Mouse (Mus musculus): ENCODE data around the gene Trappc1. TPM values are rescaled to one million over a fixed set of nuclear protein-coding genes. Genes with fewer than 3 reads are reported as not detected.

Gene Trappc1
- polyA plus RNA-seq, 1 experiment from 2014 or later, result 185 TPM

DNA sequence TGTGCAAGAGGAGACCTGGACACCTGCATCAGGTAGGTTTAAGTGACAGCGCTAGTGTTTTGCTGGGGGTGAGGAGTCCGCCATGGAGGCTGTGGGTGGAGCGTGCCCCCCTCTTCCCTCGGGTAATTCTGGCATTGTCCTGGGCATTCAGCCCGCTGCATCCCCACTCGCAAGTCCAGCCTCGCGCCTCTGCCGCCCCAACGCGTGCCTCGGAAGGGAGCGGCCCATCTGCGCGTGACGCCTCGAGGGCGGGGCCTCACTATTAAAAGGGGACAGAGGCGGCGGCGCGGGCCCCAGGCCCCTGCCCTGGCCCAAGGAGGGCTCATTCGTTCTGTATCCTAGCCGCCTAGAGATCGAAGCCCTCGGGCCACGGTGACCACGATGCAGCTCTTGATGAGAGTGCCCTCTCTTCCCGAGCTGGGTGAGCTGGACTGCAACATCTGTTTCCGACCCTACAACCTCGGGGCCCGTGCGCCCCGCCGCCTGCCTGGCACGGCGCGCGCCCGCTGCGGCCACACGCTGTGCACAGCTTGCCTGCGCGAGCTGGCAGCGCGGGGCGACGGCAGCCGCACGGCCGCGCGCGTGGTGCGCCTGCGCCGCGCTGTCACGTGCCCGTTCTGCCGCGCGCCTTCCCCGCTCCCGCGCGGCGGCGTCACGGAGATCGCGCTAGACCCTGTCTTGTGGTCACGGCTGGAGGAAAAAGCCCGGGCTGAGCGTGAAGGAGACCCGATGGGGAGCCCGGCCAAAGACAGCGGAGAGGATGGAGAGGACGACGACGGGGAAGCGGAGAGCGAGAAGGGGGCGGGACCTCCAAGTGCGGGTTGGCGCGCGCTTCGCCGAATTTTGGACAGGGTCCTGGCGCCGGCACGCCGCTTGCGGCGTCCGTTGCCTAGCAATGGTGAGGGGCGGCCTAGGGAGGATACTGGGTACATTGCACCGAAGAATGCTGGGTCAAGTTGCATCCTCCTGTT lies 16.7 kb downstream of the Trappc1 start, which contains the start of gene Rnf227:
Gene Rnf227, plus strand, starts transcription at position 301 of the 971 bp plus-strand sequence.
- H3K27ac ChIP-seq (ENCODE audit: low read depth, low read length), result peak within 1 kb of the TSS; percentile 96
- H3K9ac ChIP-seq (ENCODE audit: low read depth, low read length), result peak within 1 kb of the TSS; percentile 88
- no peaks in the 10 kb centered on the region for H3K9me3 ChIP-seq (ENCODE audit: control insufficient read depth, low read length)
- H3K36me3 ChIP-seq (ENCODE audit: control insufficient read depth, insufficient read depth, low read length), result peaks cover 16% of the 10 kb centered on the region
- H3K27me3 ChIP-seq (replicated peaks; ENCODE audit: control insufficient read depth, insufficient read depth, low read length), result no peaks in the 10 kb centered on the region
- H3K4me3 ChIP-seq (ENCODE audit: low read length), result peak within 1 kb of the TSS; percentile 73
- H3K4me1 ChIP-seq (ENCODE audit: control insufficient read depth, insufficient read depth, low read depth, low read length), result peaks cover 18% of the 10 kb centered on the region
- ATAC-seq, result peak; percentile 91
- 1% methylated on average over 87 of the region's 99 CpGs for WGBS
- peak within 1 kb of the TSS; percentile 77 for H3K4me2 ChIP-seq (ENCODE audit: low read length)

DNA sequence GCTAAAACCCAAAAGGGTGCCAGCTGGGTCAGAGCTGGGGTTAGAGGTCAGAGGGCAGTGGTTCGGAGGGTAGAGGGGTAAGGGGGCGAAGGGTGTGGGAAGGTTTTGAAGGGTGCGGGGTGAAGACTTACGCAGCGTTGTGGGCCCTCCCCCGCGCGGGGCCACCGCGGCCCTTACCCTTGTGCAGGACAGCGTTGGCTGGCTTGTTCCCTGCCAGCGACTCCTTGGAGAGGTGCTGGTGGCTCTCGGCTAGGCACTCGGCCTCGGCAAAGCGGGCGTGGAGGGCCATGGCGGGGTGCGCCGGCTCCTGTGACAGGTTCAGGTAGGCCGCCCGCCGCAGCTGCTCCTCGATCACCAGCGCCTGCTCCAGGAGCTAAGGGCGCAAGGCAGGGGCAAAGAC lies 22.7 kb downstream of the Trappc1 start:
- 87% methylated on average over 25 of the region's 26 CpGs for WGBS
- Histone ChIP-seq H3K4me1 (ENCODE audit: control insufficient read depth, insufficient read depth, low read depth, low read length) (peaks cover 7% of the 10 kb centered on the region), H3K27me3 (replicated peaks; ENCODE audit: control insufficient read depth, insufficient read depth, low read length) (no peaks in the 10 kb centered on the region), H3K9me3 (ENCODE audit: control insufficient read depth, low read length) (no peaks in the 10 kb centered on the region), H3K4me3 (ENCODE audit: low read length) (no peak overlapping the region), H3K9ac (ENCODE audit: low read depth, low read length) (no peak overlapping the region), H3K27ac (ENCODE audit: low read depth, low read length) (no peak overlapping the region), H3K36me3 (ENCODE audit: control insufficient read depth, insufficient read depth, low read length) (peaks cover 51% of the 10 kb centered on the region), H3K4me2 (ENCODE audit: low read length) (no peak overlapping the region)
- no peak for ATAC-seq

DNA sequence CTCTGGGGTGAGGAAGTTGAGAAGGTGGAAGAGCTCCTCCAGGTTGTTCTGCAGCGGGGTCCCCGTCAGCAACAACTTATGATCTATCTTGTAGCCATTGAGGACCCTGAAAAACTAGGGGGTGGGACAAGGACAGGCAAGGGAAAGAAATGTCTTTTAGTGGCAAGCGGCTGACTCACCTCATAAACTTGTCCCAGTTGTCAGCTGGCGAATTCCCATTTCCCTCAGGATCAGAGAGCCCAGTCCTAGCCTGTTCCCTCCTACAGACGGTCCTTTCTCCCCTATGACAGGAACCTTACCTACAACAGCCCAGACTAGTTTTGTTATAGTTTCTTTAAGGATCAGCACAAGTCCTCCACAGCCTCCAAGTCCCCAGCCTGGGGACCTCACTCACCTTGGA lies 32.8 kb downstream of the Trappc1 start:
- no peaks in the 10 kb centered on the region for H3K4me1 ChIP-seq (ENCODE audit: control insufficient read depth, insufficient read depth, low read depth, low read length)
- H3K9ac ChIP-seq (ENCODE audit: low read depth, low read length), result no peak overlapping the region
- no peak overlapping the region for H3K4me3 ChIP-seq (ENCODE audit: low read length)
- no peak overlapping the region for H3K27ac ChIP-seq (ENCODE audit: low read depth, low read length)
- H3K4me2 ChIP-seq (ENCODE audit: low read length), result no peak overlapping the region
- H3K27me3 ChIP-seq (replicated peaks; ENCODE audit: control insufficient read depth, insufficient read depth, low read length), result no peaks in the 10 kb centered on the region
- peaks cover 81% of the 10 kb centered on the region for H3K36me3 ChIP-seq (ENCODE audit: control insufficient read depth, insufficient read depth, low read length)
- ATAC-seq, result no peak
- H3K9me3 ChIP-seq (ENCODE audit: control insufficient read depth, low read length), result no peaks in the 10 kb centered on the region
- WGBS, result 95% methylated on average over 5 of the region's 5 CpGs

GRCm38 (mm10) chr11:69357690-69358089 lies 33.9 kb downstream of the Trappc1 start:
- Histone ChIP-seq H3K9me3 (ENCODE audit: control insufficient read depth, low read length) (no peaks in the 10 kb centered on the region), H3K4me1 (ENCODE audit: control insufficient read depth, insufficient read depth, low read depth, low read length) (no peaks in the 10 kb centered on the region), H3K36me3 (ENCODE audit: control insufficient read depth, insufficient read depth, low read length) (peaks cover 86% of the 10 kb centered on the region), H3K27ac (ENCODE audit: low read depth, low read length) (no peak overlapping the region), H3K4me2 (ENCODE audit: low read length) (no peak overlapping the region), H3K9ac (ENCODE audit: low read depth, low read length) (no peak overlapping the region), H3K4me3 (ENCODE audit: low read length) (no peak overlapping the region), H3K27me3 (replicated peaks; ENCODE audit: control insufficient read depth, insufficient read depth, low read length) (no peaks in the 10 kb centered on the region)
- ATAC-seq, result no peak
- 90% methylated on average over 12 of the region's 12 CpGs for WGBS

- 58% methylated on average over 7 of the region's 7 CpGs for WGBS
- no peak overlapping the region for H3K4me2 ChIP-seq (ENCODE audit: low read length)
- H3K36me3 ChIP-seq (ENCODE audit: control insufficient read depth, insufficient read depth, low read length), result peaks cover 55% of the 10 kb centered on the region
- H3K4me3 ChIP-seq (ENCODE audit: low read length), result no peak overlapping the region
- no peak overlapping the region for H3K27ac ChIP-seq (ENCODE audit: low read depth, low read length)
- no peak for ATAC-seq
- peaks cover 22% of the 10 kb centered on the region for H3K4me1 ChIP-seq (ENCODE audit: control insufficient read depth, insufficient read depth, low read depth, low read length)
- no peak overlapping the region for H3K9ac ChIP-seq (ENCODE audit: low read depth, low read length)
- no peaks in the 10 kb centered on the region for H3K27me3 ChIP-seq (replicated peaks; ENCODE audit: control insufficient read depth, insufficient read depth, low read length)
- no peaks in the 10 kb centered on the region for H3K9me3 ChIP-seq (ENCODE audit: control insufficient read depth, low read length)
Observed at GRCm38 (mm10) chr11:69362021-69362420, 38.2 kb downstream of the Trappc1 start.

- Histone ChIP-seq H3K36me3 (ENCODE audit: control insufficient read depth, insufficient read depth, low read length) (peaks cover 50% of the 10 kb centered on the region), H3K4me2 (ENCODE audit: low read length) (no peak overlapping the region), H3K4me1 (ENCODE audit: control insufficient read depth, insufficient read depth, low read depth, low read length) (peaks cover 22% of the 10 kb centered on the region), H3K9me3 (ENCODE audit: control insufficient read depth, low read length) (no peaks in the 10 kb centered on the region), H3K27me3 (replicated peaks; ENCODE audit: control insufficient read depth, insufficient read depth, low read length) (no peaks in the 10 kb centered on the region), H3K27ac (ENCODE audit: low read depth, low read length) (no peak overlapping the region), H3K9ac (ENCODE audit: low read depth, low read length) (no peak overlapping the region), H3K4me3 (ENCODE audit: low read length) (no peak overlapping the region)
- 93% methylated on average over 2 of the region's 2 CpGs for WGBS
- ATAC-seq, result no peak
Observed at GRCm38 (mm10) chr11:69362479-69362878, 38.7 kb downstream of the Trappc1 start.

- H3K4me3 ChIP-seq (ENCODE audit: low read length), result no peak overlapping the region
- H3K36me3 ChIP-seq (ENCODE audit: control insufficient read depth, insufficient read depth, low read length), result peaks cover 34% of the 10 kb centered on the region
- no peaks in the 10 kb centered on the region for H3K27me3 ChIP-seq (replicated peaks; ENCODE audit: control insufficient read depth, insufficient read depth, low read length)
- H3K4me2 ChIP-seq (ENCODE audit: low read length), result peak overlapping the region; percentile 91
- H3K9ac ChIP-seq (ENCODE audit: low read depth, low read length), result no peak overlapping the region
- no peak for ATAC-seq
- WGBS, result 39% methylated on average over 8 of the region's 8 CpGs
- peaks cover 29% of the 10 kb centered on the region for H3K4me1 ChIP-seq (ENCODE audit: control insufficient read depth, insufficient read depth, low read depth, low read length)
- peak overlapping the region; percentile 100 for H3K27ac ChIP-seq (ENCODE audit: low read depth, low read length)
- H3K9me3 ChIP-seq (ENCODE audit: control insufficient read depth, low read length), result no peaks in the 10 kb centered on the region
Observed at GRCm38 (mm10) chr11:69364376-69364775, 40.6 kb downstream of the Trappc1 start.

DNA sequence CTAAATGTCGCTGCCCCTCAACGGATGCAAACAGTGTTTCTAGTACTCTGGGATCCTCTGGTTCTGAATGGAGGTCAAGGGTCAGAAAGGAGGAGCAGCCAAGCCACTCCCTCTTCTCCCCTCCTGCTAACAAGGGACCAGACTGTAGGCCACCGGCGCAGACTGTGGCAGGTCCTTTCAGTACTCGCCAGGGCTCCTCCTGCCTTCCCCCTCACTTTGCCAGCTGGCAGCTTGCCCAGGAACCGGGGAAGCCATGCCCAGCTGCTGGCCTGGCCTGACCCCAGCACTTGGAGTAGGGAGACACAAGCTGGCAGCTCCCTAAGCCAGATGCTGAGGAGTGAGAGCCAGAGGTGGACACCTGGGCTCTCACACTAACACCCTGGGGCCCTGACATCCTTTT lies 41.1 kb downstream of the Trappc1 start:
- peak overlapping the region; percentile 100 for H3K27ac ChIP-seq (ENCODE audit: low read depth, low read length)
- H3K4me3 ChIP-seq (ENCODE audit: low read length), result peak overlapping the region; percentile 4; the same call in 1 of the 2 replicates
- WGBS, result 5% methylated on average over 6 of the region's 6 CpGs
- peak overlapping the region; percentile 91 for H3K4me2 ChIP-seq (ENCODE audit: low read length)
- peak overlapping the region; percentile 69; the same call in 1 of the 2 replicates for H3K9ac ChIP-seq (ENCODE audit: low read depth, low read length)
- H3K9me3 ChIP-seq (ENCODE audit: control insufficient read depth, low read length), result no peaks in the 10 kb centered on the region
- ATAC-seq, result peak; percentile 77
- peaks cover 29% of the 10 kb centered on the region for H3K4me1 ChIP-seq (ENCODE audit: control insufficient read depth, insufficient read depth, low read depth, low read length)
- peaks cover 28% of the 10 kb centered on the region for H3K36me3 ChIP-seq (ENCODE audit: control insufficient read depth, insufficient read depth, low read length)
- no peaks in the 10 kb centered on the region for H3K27me3 ChIP-seq (replicated peaks; ENCODE audit: control insufficient read depth, insufficient read depth, low read length)

DNA sequence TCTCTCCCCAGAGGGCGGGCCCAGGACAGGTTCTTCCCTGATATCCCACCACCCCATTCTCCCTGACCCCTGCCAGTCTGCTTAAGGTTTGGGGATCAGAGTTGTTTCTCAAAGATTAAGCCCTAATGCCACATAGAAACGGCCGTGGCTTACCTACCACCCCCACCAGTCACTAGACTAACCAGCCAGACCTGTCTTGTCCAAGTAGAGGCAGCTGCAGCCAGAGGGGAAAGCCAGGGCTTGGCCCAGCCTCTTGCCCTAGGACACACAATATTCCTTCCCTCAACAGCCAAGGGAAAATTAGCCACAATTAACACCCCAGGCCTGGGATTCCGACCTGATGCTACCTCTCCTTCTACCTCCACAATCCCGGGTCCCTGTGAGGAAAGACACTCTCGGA lies 41.9 kb downstream of the Trappc1 start:
- Histone ChIP-seq H3K4me1 (ENCODE audit: control insufficient read depth, insufficient read depth, low read depth, low read length) (peaks cover 31% of the 10 kb centered on the region), H3K36me3 (ENCODE audit: control insufficient read depth, insufficient read depth, low read length) (peaks cover 20% of the 10 kb centered on the region), H3K9me3 (ENCODE audit: control insufficient read depth, low read length) (no peaks in the 10 kb centered on the region), H3K27me3 (replicated peaks; ENCODE audit: control insufficient read depth, insufficient read depth, low read length) (no peaks in the 10 kb centered on the region), H3K27ac (ENCODE audit: low read depth, low read length) (peak overlapping the region; percentile 100), H3K9ac (ENCODE audit: low read depth, low read length) (peak overlapping the region; percentile 69), H3K4me2 (ENCODE audit: low read length) (peak overlapping the region; percentile 91), H3K4me3 (ENCODE audit: low read length) (peak overlapping the region; percentile 91)
- no peak; the same call in 1 of the 2 replicates for ATAC-seq
- WGBS, result 22% methylated on average over 6 of the region's 6 CpGs
